Mouse (Mus musculus): ENCODE measurements around the gene Ptpn14.

GRCm38 (mm10) chr1:189922721-189923120, 194.7 kb downstream of the Ptpn14 start:
- no peak for TF ChIP-seq CTCF (IDR thresholded peaks at IDR 0.05; ENCODE audit: borderline replicate concordance, control insufficient read depth, extremely low read depth, insufficient read depth, low read length, poor library complexity)
- no peak for TF ChIP-seq POLR2A (IDR thresholded peaks at IDR 0.05; ENCODE audit: control insufficient read depth, extremely low read depth, insufficient read depth, low read length, poor library complexity)

Measured in thymus, adult 2 months (tissue).